Mouse (Mus musculus) embryo, embryonic 9.5 days (tissue): Measurements from ENCODE around the gene Tnfrsf9.
A peak's percentile ranks its signal among the peaks of the same experiment; 100 is the strongest.
"Not testable (repeated sequence)": the region's sequence is repeated elsewhere in the genome, so short reads cannot be mapped to it uniquely, and the experiment has no call there.

ENCODE experiments used
- DNase-seq: peaks from one replicate; pipeline ENCODE4 v3.0.0-alpha.2; 2017; ENCODE audit errors: extremely low spot score

Gene Tnfrsf9

GRCm38 (mm10) chr4:150914290-150914733 lies at the start of gene Tnfrsf9, which contains the start of gene Park7:
Tnfrsf9 (plus strand) TSS chr4:150914562.
Park7 (minus strand) TSS chr4:150914437.
- DNase-seq: peak; percentile 93

GRCm38 (mm10) chr4:150865371-150865770 lies 49.0 kb upstream of the Tnfrsf9 start:
- DNase-seq: no peak

- no peak for DNase-seq
These were observed 48.3 kb upstream of the Tnfrsf9 start for GRCm38 (mm10) chr4:150866069-150866468.

- no peak for DNase-seq
These were observed 47.9 kb upstream of the Tnfrsf9 start for GRCm38 (mm10) chr4:150866494-150866893.

GRCm38 (mm10) chr4:150868161-150868560 lies 46.2 kb upstream of the Tnfrsf9 start:
- DNase-seq: no peak

GRCm38 (mm10) chr4:150868859-150869258 lies 45.5 kb upstream of the Tnfrsf9 start:
- DNase-seq: no peak

GRCm38 (mm10) chr4:150869276-150870197 lies 44.8 kb upstream of the Tnfrsf9 start:
- DNase-seq: no peak

- DNase-seq: no peak
These were observed 43.4 kb upstream of the Tnfrsf9 start for GRCm38 (mm10) chr4:150870963-150871391.

- peak; percentile 49 for DNase-seq
These were observed 42.8 kb upstream of the Tnfrsf9 start for GRCm38 (mm10) chr4:150871392-150872138.

GRCm38 (mm10) chr4:150872139-150872651 lies 42.2 kb upstream of the Tnfrsf9 start:
- no peak for DNase-seq

GRCm38 (mm10) chr4:150872681-150873080 lies 41.7 kb upstream of the Tnfrsf9 start:
- DNase-seq: no peak

- not testable (repeated sequence) for DNase-seq
These were observed 39.9 kb upstream of the Tnfrsf9 start for GRCm38 (mm10) chr4:150874416-150874815.

- no peak for DNase-seq
These were observed 39.0 kb upstream of the Tnfrsf9 start for GRCm38 (mm10) chr4:150875393-150875792.

GRCm38 (mm10) chr4:150879631-150880030 lies 34.7 kb upstream of the Tnfrsf9 start:
- DNase-seq: no peak

- DNase-seq: no peak
These were observed 34.0 kb upstream of the Tnfrsf9 start for GRCm38 (mm10) chr4:150880364-150880763.

GRCm38 (mm10) chr4:150882632-150883031 lies 31.7 kb upstream of the Tnfrsf9 start:
- no peak for DNase-seq

GRCm38 (mm10) chr4:150887903-150888302 lies 26.5 kb upstream of the Tnfrsf9 start:
- no peak for DNase-seq

- DNase-seq: no peak
These were observed 25.9 kb upstream of the Tnfrsf9 start for GRCm38 (mm10) chr4:150888492-150888891.

GRCm38 (mm10) chr4:150889273-150889954 lies 24.9 kb upstream of the Tnfrsf9 start:
- no peak for DNase-seq

GRCm38 (mm10) chr4:150889955-150890315 lies 24.4 kb upstream of the Tnfrsf9 start:
- no peak for DNase-seq

- DNase-seq: no peak
These were observed 23.1 kb upstream of the Tnfrsf9 start for GRCm38 (mm10) chr4:150891308-150891707.
